ENCODE assay signal across 7 mouse cellular contexts in genomic region chr10:60107448-60107847, GRCm38 (mm10). TPM values are rescaled to one million over a fixed set of nuclear protein-coding genes. Genes with fewer than 3 reads are reported as not detected.
DNase-seq lines count a peak whose midpoint lies in the region; ATAC-seq and TF ChIP-seq lines count a peak whose summit lies in the region.

No protein-coding gene starts in this region.

- no peaks in the 10 kb centered on the region for H3K27me3 ChIP-seq in forebrain, postnatal 0 days (ENCODE audit: insufficient read depth, low read length)
- peaks cover 68% of the 10 kb centered on the region for H3K27me3 ChIP-seq in liver, embryonic 11.5 days (replicated peaks; ENCODE audit: control insufficient read depth, insufficient read depth, low read length)
- no peaks in the 10 kb centered on the region for H3K27me3 ChIP-seq in neural tube, embryonic 14.5 days (ENCODE audit: control insufficient read depth, insufficient read depth, low read length)

- H3K4me1 ChIP-seq in forebrain, postnatal 0 days (ENCODE audit: insufficient read depth) = peaks cover 16% of the 10 kb centered on the region
- H3K4me1 ChIP-seq in liver, embryonic 11.5 days (replicated peaks; ENCODE audit: control insufficient read depth, insufficient read depth, low read length) = peaks cover 14% of the 10 kb centered on the region
- peaks cover 24% of the 10 kb centered on the region for H3K4me1 ChIP-seq in neural tube, embryonic 14.5 days (ENCODE audit: control insufficient read depth, insufficient read depth, low read length)

- no peaks in the 10 kb centered on the region for H3K9me3 ChIP-seq in forebrain, postnatal 0 days (ENCODE audit: low read length)
- no peaks in the 10 kb centered on the region for H3K9me3 ChIP-seq in liver, embryonic 11.5 days (ENCODE audit: control insufficient read depth, low read length)
- no peaks in the 10 kb centered on the region for H3K9me3 ChIP-seq in neural tube, embryonic 14.5 days (ENCODE audit: control insufficient read depth, low read length)

- peaks cover 3% of the 10 kb centered on the region; the same call in 1 of the 2 replicates for H3K36me3 ChIP-seq in forebrain, postnatal 0 days (ENCODE audit: insufficient read depth)
- H3K36me3 ChIP-seq in liver, embryonic 11.5 days (ENCODE audit: control insufficient read depth, insufficient read depth, low read length) = no peaks in the 10 kb centered on the region
- 0 out of 2 replicates have a peak, but pooled peaks cover 3% of the 10 kb centered on the region for H3K36me3 ChIP-seq in neural tube, embryonic 14.5 days (ENCODE audit: control insufficient read depth, insufficient read depth, low read length)

- peak overlapping the region; percentile 88 for H3K4me3 ChIP-seq in forebrain, postnatal 0 days (ENCODE audit: low read depth, low read length)
- H3K4me3 ChIP-seq in liver, embryonic 11.5 days (ENCODE audit: low read depth, low read length) = peak overlapping the region; percentile 53
- peak overlapping the region; percentile 88 for H3K4me3 ChIP-seq in neural tube, embryonic 14.5 days (ENCODE audit: low read depth, low read length)

- no peak for ATAC-seq in forebrain, postnatal 0 days
- no peak for ATAC-seq in liver, embryonic 11.5 days (replicated peaks; ENCODE audit: low FRiP score)
- ATAC-seq in neural tube, embryonic 14.5 days (ENCODE audit: low read depth) = peak; percentile 2; the same call in 1 of the 2 replicates

- peak overlapping the region; percentile 91 for H3K4me2 ChIP-seq in forebrain, postnatal 0 days (ENCODE audit: low read depth)
- peak overlapping the region; percentile 90 for H3K4me2 ChIP-seq in liver, embryonic 11.5 days
- H3K4me2 ChIP-seq in neural tube, embryonic 14.5 days (ENCODE audit: low read depth, low read length) = peak overlapping the region; percentile 90

- peak overlapping the region; percentile 91 for H3K27ac ChIP-seq in forebrain, postnatal 0 days (ENCODE audit: low read depth, low read length)
- no peak overlapping the region for H3K27ac ChIP-seq in liver, embryonic 11.5 days (ENCODE audit: low read depth, low read length)
- peak overlapping the region; percentile 94 for H3K27ac ChIP-seq in neural tube, embryonic 14.5 days (ENCODE audit: low read depth, low read length)

- 2% methylated on average over 28 of the region's 28 CpGs for WGBS in forebrain, postnatal 0 days
- WGBS in liver, embryonic 11.5 days = 3% methylated on average over 22 of the region's 28 CpGs
- 1% methylated on average over 28 of the region's 28 CpGs for WGBS in neural tube, embryonic 14.5 days

- TF ChIP-seq CTCF in forebrain, postnatal 0 days (IDR thresholded peaks at IDR 0.05; ENCODE audit: low read depth) = no peak

- DNase-seq in ovary, postnatal 36 days (ENCODE audit: low spot score) = peak; percentile 37
- no peak for DNase-seq in ovary, postnatal 10 days (ENCODE audit: low spot score)
- DNase-seq in cerebellum, adult 18-20 months = peak; percentile 79 to 81
- DNase-seq in forebrain, postnatal 0 days = peak; percentile 26
- DNase-seq in liver, embryonic 11.5 days (ENCODE audit: low spot score) = no peak
- DNase-seq in natural killer cell, adult 2 months (ENCODE audit: low spot score in 2 of 2) = no peak

- peak overlapping the region; percentile 95 for H3K9ac ChIP-seq in forebrain, postnatal 0 days
- H3K9ac ChIP-seq in liver, embryonic 11.5 days (ENCODE audit: low read depth, low read length) = no peak overlapping the region
- H3K9ac ChIP-seq in neural tube, embryonic 14.5 days (replicated peaks; ENCODE audit: low read depth, low read length) = peak overlapping the region; percentile 96

RNA-seq across cellular contexts. Expression of gene Spock2, which starts 1.4 kb away (rescaled TPM):
- 156 and 215 TPM in 2 replicates for total RNA-seq in forebrain, postnatal 0 days (2014; rRNA removed)
- 50.7 and 84.8 TPM in 2 replicates for polyA plus RNA-seq in forebrain, postnatal 0 days (2015; fragmentation: Nextera tagmentation; extraction: Ambion mirVana)
- polyA plus RNA-seq in liver, embryonic 11.5 days (2014; fragmentation: Nextera tagmentation; extraction: Ambion mirVana) = 0.44 and 0.52 TPM in 2 replicates
- polyA plus RNA-seq in neural tube, embryonic 14.5 days (2014; fragmentation: Nextera tagmentation; extraction: Ambion mirVana) = 92.4 and 95.3 TPM in 2 replicates

Comparison
In these comparisons a context has a peak if more than half of its experiments do, and no peak if none do; other contexts are left out.
1. DNase-seq: peak in ovary, postnatal 36 days (single experiment), cerebellum, adult 18-20 months (2 of 2) and forebrain, postnatal 0 days (single experiment); none in ovary, postnatal 10 days (single experiment), liver, embryonic 11.5 days (single experiment) and natural killer cell, adult 2 months (0 of 2).
2. RNA of gene Spock2, which starts 1.4 kb away (polyA plus RNA-seq): 92.4 to 95.3 TPM in neural tube, embryonic 14.5 days and 50.7 to 84.8 TPM in forebrain, postnatal 0 days; 0.44 to 0.52 TPM in liver, embryonic 11.5 days; every median in the first group is over 10 times any median in the second.
3. Peak in every context shown above with its lines, with median percentiles within 50 percentile points of each other: H3K4me2 ChIP-seq and H3K4me3 ChIP-seq.